Mouse (Mus musculus): Measurements from ENCODE around the gene Prkab2. TPM values are rescaled to one million over a fixed set of nuclear protein-coding genes. Genes with fewer than 3 reads are reported as not detected.

Prkab2 gene
- polyA plus RNA-seq, 1 experiment from 2014 or later: 7.7 TPM

- 59% methylated on average over 9 of the region's 9 CpGs for WGBS
- Histone ChIP-seq H3K9ac (no peak overlapping the region), H3K4me2 (no peak overlapping the region), H3K4me1 (no peaks in the 10 kb centered on the region), H3K4me3 (replicated peaks) (no peak overlapping the region), H3K27ac (no peak overlapping the region), H3K36me3 (no peaks in the 10 kb centered on the region), H3K9me3 (no peaks in the 10 kb centered on the region), H3K27me3 (replicated peaks) (no peaks in the 10 kb centered on the region)
- no peak for ATAC-seq (ENCODE audit: insufficient read depth, low FRiP score, low read depth)
Measured at GRCm38 (mm10) chr3:97697291-97697690, 39.3 kb downstream of the Prkab2 start.

GRCm38 (mm10) chr3:97699061-97699460 lies 41.1 kb downstream of the Prkab2 start:
- ATAC-seq (ENCODE audit: insufficient read depth, low FRiP score, low read depth): no peak
- H3K27me3 ChIP-seq (replicated peaks): no peaks in the 10 kb centered on the region
- 74% methylated on average over 3 of the region's 3 CpGs for WGBS
- H3K36me3 ChIP-seq: no peaks in the 10 kb centered on the region
- H3K9me3 ChIP-seq: no peaks in the 10 kb centered on the region
- H3K4me1 ChIP-seq: no peaks in the 10 kb centered on the region
- no peak overlapping the region for H3K4me2 ChIP-seq
- no peak overlapping the region for H3K27ac ChIP-seq
- H3K9ac ChIP-seq: no peak overlapping the region
- H3K4me3 ChIP-seq (replicated peaks): no peak overlapping the region

- no peaks in the 10 kb centered on the region for H3K4me1 ChIP-seq
- WGBS: 47% methylated on average over 3 of the region's 3 CpGs
- H3K9ac ChIP-seq: no peak overlapping the region
- H3K4me3 ChIP-seq (replicated peaks): no peak overlapping the region
- no peak for ATAC-seq (ENCODE audit: insufficient read depth, low FRiP score, low read depth)
- no peak overlapping the region for H3K27ac ChIP-seq
- no peaks in the 10 kb centered on the region for H3K36me3 ChIP-seq
- H3K9me3 ChIP-seq: no peaks in the 10 kb centered on the region
- H3K4me2 ChIP-seq: no peak overlapping the region
- H3K27me3 ChIP-seq (replicated peaks): no peaks in the 10 kb centered on the region
Measured at GRCm38 (mm10) chr3:97701198-97701597, 43.2 kb downstream of the Prkab2 start.

- Histone ChIP-seq H3K4me2 (no peak overlapping the region), H3K4me1 (no peaks in the 10 kb centered on the region), H3K27ac (no peak overlapping the region), H3K9me3 (no peaks in the 10 kb centered on the region), H3K9ac (no peak overlapping the region), H3K4me3 (replicated peaks) (no peak overlapping the region), H3K27me3 (replicated peaks) (no peaks in the 10 kb centered on the region), H3K36me3 (no peaks in the 10 kb centered on the region)
- ATAC-seq (ENCODE audit: insufficient read depth, low FRiP score, low read depth): no peak
- WGBS: 88% methylated on average over 11 of the region's 11 CpGs
Measured at GRCm38 (mm10) chr3:97702448-97703080, 44.6 kb downstream of the Prkab2 start.

GRCm38 (mm10) chr3:97705508-97705907 lies 47.5 kb downstream of the Prkab2 start:
- Histone ChIP-seq H3K4me3 (replicated peaks) (no peak overlapping the region), H3K4me1 (no peaks in the 10 kb centered on the region), H3K27ac (no peak overlapping the region), H3K4me2 (no peak overlapping the region), H3K27me3 (replicated peaks) (no peaks in the 10 kb centered on the region), H3K36me3 (no peaks in the 10 kb centered on the region), H3K9ac (no peak overlapping the region), H3K9me3 (no peaks in the 10 kb centered on the region)
- ATAC-seq (ENCODE audit: insufficient read depth, low FRiP score, low read depth): no peak
- 82% methylated on average over 3 of the region's 3 CpGs for WGBS

- Histone ChIP-seq H3K27me3 (replicated peaks) (no peaks in the 10 kb centered on the region), H3K9me3 (no peaks in the 10 kb centered on the region), H3K4me2 (no peak overlapping the region), H3K27ac (no peak overlapping the region), H3K9ac (no peak overlapping the region), H3K4me1 (no peaks in the 10 kb centered on the region), H3K36me3 (no peaks in the 10 kb centered on the region), H3K4me3 (replicated peaks) (no peak overlapping the region)
- WGBS: 82% methylated on average over 4 of the region's 4 CpGs
- no peak for ATAC-seq (ENCODE audit: insufficient read depth, low FRiP score, low read depth)
Measured at GRCm38 (mm10) chr3:97706561-97706960, 48.6 kb downstream of the Prkab2 start.

- no peaks in the 10 kb centered on the region for H3K9me3 ChIP-seq
- no peak overlapping the region for H3K9ac ChIP-seq
- H3K4me1 ChIP-seq: no peaks in the 10 kb centered on the region
- no peak for ATAC-seq (ENCODE audit: insufficient read depth, low FRiP score, low read depth)
- H3K27me3 ChIP-seq (replicated peaks): no peaks in the 10 kb centered on the region
- 91% methylated on average over 11 of the region's 11 CpGs for WGBS
- no peaks in the 10 kb centered on the region for H3K36me3 ChIP-seq
- H3K4me2 ChIP-seq: no peak overlapping the region
- no peak overlapping the region for H3K4me3 ChIP-seq (replicated peaks)
- no peak overlapping the region for H3K27ac ChIP-seq
Measured at GRCm38 (mm10) chr3:97710134-97710533, 52.1 kb downstream of the Prkab2 start.

GRCm38 (mm10) chr3:97710881-97711280 lies 52.9 kb downstream of the Prkab2 start:
- Histone ChIP-seq H3K27ac (no peak overlapping the region), H3K9me3 (no peaks in the 10 kb centered on the region), H3K36me3 (no peaks in the 10 kb centered on the region), H3K9ac (no peak overlapping the region), H3K4me3 (replicated peaks) (no peak overlapping the region), H3K4me1 (no peaks in the 10 kb centered on the region), H3K27me3 (replicated peaks) (no peaks in the 10 kb centered on the region), H3K4me2 (no peak overlapping the region)
- WGBS: 38% methylated on average over 5 of the region's 5 CpGs
- ATAC-seq (ENCODE audit: insufficient read depth, low FRiP score, low read depth): no peak

- no peak overlapping the region for H3K27ac ChIP-seq
- WGBS: 91% methylated on average over 1 of the region's 1 CpGs
- no peaks in the 10 kb centered on the region for H3K36me3 ChIP-seq
- no peaks in the 10 kb centered on the region for H3K27me3 ChIP-seq (replicated peaks)
- H3K4me2 ChIP-seq: no peak overlapping the region
- no peaks in the 10 kb centered on the region for H3K4me1 ChIP-seq
- H3K9me3 ChIP-seq: no peaks in the 10 kb centered on the region
- no peak overlapping the region for H3K4me3 ChIP-seq (replicated peaks)
- no peak for ATAC-seq (ENCODE audit: insufficient read depth, low FRiP score, low read depth)
- H3K9ac ChIP-seq: no peak overlapping the region
Measured at GRCm38 (mm10) chr3:97715922-97716321, 57.9 kb downstream of the Prkab2 start.

- H3K4me2 ChIP-seq: no peak overlapping the region
- H3K27ac ChIP-seq: no peak overlapping the region
- H3K9me3 ChIP-seq: no peaks in the 10 kb centered on the region
- no peak overlapping the region for H3K4me3 ChIP-seq (replicated peaks)
- no peak for ATAC-seq (ENCODE audit: insufficient read depth, low FRiP score, low read depth)
- WGBS: 80% methylated on average over 9 of the region's 9 CpGs
- H3K9ac ChIP-seq: no peak overlapping the region
- H3K36me3 ChIP-seq: no peaks in the 10 kb centered on the region
- H3K27me3 ChIP-seq (replicated peaks): no peaks in the 10 kb centered on the region
- no peaks in the 10 kb centered on the region for H3K4me1 ChIP-seq
Measured at GRCm38 (mm10) chr3:97719116-97719515, 61.1 kb downstream of the Prkab2 start.

Small RNA genes within 50 kb of the gene (microRNA-seq; reads per million reads assigned to microRNA genes)
- not detected for gene Mir7225

Other genes starting within 250 kb of the Prkab2 start
- 0.03 TPM in 1 of 2 replicates, not detected in the other for gene Olfr1402, start 236.2 kb upstream of the Prkab2 start, polyA plus RNA-seq (2015; fragmentation: Nextera tagmentation; extraction: Ambion mirVana)
- gene Chd1l, start 48.0 kb upstream of the Prkab2 start, polyA plus RNA-seq (2015; fragmentation: Nextera tagmentation; extraction: Ambion mirVana): 16.5 and 19.2 TPM in 2 replicates
- 8.2 and 11.5 TPM in 2 replicates for gene Fmo5, start 29.4 kb upstream of the Prkab2 start, polyA plus RNA-seq (2015; fragmentation: Nextera tagmentation; extraction: Ambion mirVana)
- gene Gm17651, start 16.5 kb downstream of the Prkab2 start, polyA plus RNA-seq (2015; fragmentation: Nextera tagmentation; extraction: Ambion mirVana): not detected in 2 replicates
- gene Pde4dip, start 230.5 kb downstream of the Prkab2 start, polyA plus RNA-seq (2015; fragmentation: Nextera tagmentation; extraction: Ambion mirVana): 21.3 and 24.0 TPM in 2 replicates
- 139 and 143 TPM in 2 replicates for gene Sec22b, start 243.0 kb downstream of the Prkab2 start, polyA plus RNA-seq (2015; fragmentation: Nextera tagmentation; extraction: Ambion mirVana)